Mouse (Mus musculus) stomach, postnatal 0 days (tissue): Measurements from ENCODE around the gene C530025M09Rik.

Experiments used
- CTCF ChIP-seq: IDR thresholded peaks from 2 replicates; pipeline ENCODE4 v1.5.1; 2016; ENCODE audit warnings: antibody characterized with exemption, low read depth, mild to moderate bottlenecking, moderate library complexity
- EP300 ChIP-seq: optimal IDR thresholded peaks from 2 replicates; pipeline ENCODE3; 2016; ENCODE audit warnings: antibody characterized with exemption

DNA sequence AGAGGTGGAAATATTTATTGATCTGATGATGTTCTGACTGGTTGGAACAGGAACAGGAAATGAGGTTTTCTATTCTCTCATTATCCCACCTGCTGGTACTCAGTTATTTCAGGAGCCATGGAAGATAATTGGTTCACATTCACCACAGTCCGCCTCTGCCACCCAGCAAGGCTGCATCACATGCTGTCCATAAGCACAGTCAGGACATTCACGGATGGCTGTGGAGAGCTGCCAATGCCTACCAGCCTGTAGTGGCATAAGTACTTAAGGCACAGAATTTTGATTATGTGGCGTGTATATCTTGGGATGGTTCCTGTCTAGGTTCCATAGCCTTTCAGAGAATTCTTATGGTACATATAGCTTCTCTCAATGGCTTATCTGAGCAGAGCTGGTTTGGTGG, 30.0 kb upstream of the C530025M09Rik start:
- TF ChIP-seq CTCF (no peak), EP300 (no peak)
